50 mouse cellular contexts compared by ENCODE assay signal in genomic region chr17:86942112-86942511, GRCm38 (mm10). TPM values are rescaled to one million over a fixed set of nuclear protein-coding genes. Genes with fewer than 3 reads are reported as not detected.
"Had no signal": no experiment of that assay in that cellular context is flagged by ENCODE, and none has a peak within 500 bp of the region (broad histone marks: within the 10 kb centered on the region; RNA-seq: fewer than 3 reads in every experiment).

No protein-coding gene starts in this region.

- H3K9me3 ChIP-seq: heart, embryonic 10.5 days; heart, embryonic 12.5 days; heart, embryonic 15.5 days; hindbrain, embryonic 10.5 days; hindbrain, embryonic 12.5 days; hindbrain, embryonic 13.5 days; hindbrain, embryonic 15.5 days; intestine, embryonic 15.5 days; kidney, embryonic 15.5 days had no signal

- ATAC-seq: hindbrain, embryonic 16.5 days; hindbrain, postnatal 0 days; inflammation-experienced regulatory T-cells, adult 6 months; intestine, embryonic 15.5 days; intestine, embryonic 16.5 days; intestine, postnatal 0 days had no signal

- H3K27ac ChIP-seq: heart, embryonic 15.5 days; hindbrain, embryonic 10.5 days; hindbrain, embryonic 12.5 days; hindbrain, embryonic 13.5 days; hindbrain, embryonic 14.5 days; hindbrain, embryonic 15.5 days; hindbrain, postnatal 0 days; intestine, embryonic 15.5 days; kidney, embryonic 15.5 days; kidney, postnatal 0 days; layer of hippocampus, adult 2 months had no signal

- H3K36me3 ChIP-seq: heart, embryonic 10.5 days; heart, embryonic 12.5 days; heart, embryonic 15.5 days; hindbrain, embryonic 10.5 days; hindbrain, embryonic 12.5 days; hindbrain, embryonic 13.5 days; hindbrain, embryonic 15.5 days; intestine, embryonic 15.5 days; kidney, embryonic 15.5 days had no signal

- H3K4me2 ChIP-seq: heart, embryonic 11.5 days; heart, embryonic 12.5 days; heart, embryonic 15.5 days; hindbrain, embryonic 12.5 days; hindbrain, embryonic 13.5 days; hindbrain, embryonic 14.5 days; hindbrain, embryonic 15.5 days; intestine, embryonic 15.5 days; kidney, embryonic 15.5 days had no signal

- H3K9ac ChIP-seq: heart, embryonic 12.5 days; heart, embryonic 15.5 days; hindbrain, embryonic 12.5 days; hindbrain, embryonic 13.5 days; hindbrain, embryonic 14.5 days; hindbrain, embryonic 15.5 days; intestine, embryonic 15.5 days; kidney, embryonic 15.5 days had no signal

- H3K27me3 ChIP-seq: heart, embryonic 15.5 days; hindbrain, embryonic 15.5 days; intestine, embryonic 15.5 days; kidney, embryonic 15.5 days had no signal

- DNase-seq: heart, postnatal 10 days; heart, postnatal 36 days; heart, postnatal 4 days; kidney, adult 11 months; kidney, adult 18-20 months; kidney, adult 2 months; kidney, adult 8-10 months; kidney, adult 9 months; kidney, postnatal 10 days; kidney, postnatal 14 days; kidney, postnatal 25 days; kidney, postnatal 36 days; kidney, postnatal 4 days; layer of hippocampus, adult 9-11 months; layer of hippocampus, postnatal 36 days had no signal

- H3K4me3 ChIP-seq: heart, embryonic 10.5 days; heart, embryonic 12.5 days; heart, embryonic 15.5 days; hindbrain, embryonic 10.5 days; hindbrain, embryonic 12.5 days; hindbrain, embryonic 13.5 days; hindbrain, embryonic 15.5 days; intestine, embryonic 15.5 days; kidney, embryonic 15.5 days; layer of hippocampus, adult 2 months had no signal

RNA-seq across cellular contexts. Expression of gene Atp6v1e2, which starts 5.6 kb away (rescaled TPM):
- total RNA-seq: heart, postnatal 10 days; heart, postnatal 25 days; heart, postnatal 36 days; heart, postnatal 4 days; hematopoietic stem cell, adult 5-6 weeks; hindbrain, postnatal 0 days; layer of hippocampus, adult 18-20 months; layer of hippocampus, adult 2 months; layer of hippocampus, adult 8-10 months; layer of hippocampus, postnatal 36 days; left cerebral cortex, adult 18-20 months; left cerebral cortex, adult 8-10 months had no signal
- polyA plus RNA-seq: heart, embryonic 10.5 days; heart, embryonic 11.5 days; heart, embryonic 12.5 days; heart, embryonic 14.5 days; heart, embryonic 16.5 days; heart, postnatal 0 days; hindbrain, embryonic 10.5 days; hindbrain, embryonic 11.5 days; hindbrain, embryonic 12.5 days; hindbrain, embryonic 13.5 days; hindbrain, embryonic 14.5 days; inflammation-experienced regulatory T-cells, adult 6 months; intestine, embryonic 14.5 days; intestine, embryonic 15.5 days; intestine, postnatal 0 days; kidney, adult 2 months; kidney, embryonic 14.5 days; kidney, embryonic 15.5 days; kidney, embryonic 16.5 days; kidney, postnatal 0 days; large intestine, adult 2 months had no signal

RNA-seq across cellular contexts. Expression of gene Tmem247, which starts 25.0 kb away (rescaled TPM):
- total RNA-seq: heart, postnatal 10 days; heart, postnatal 25 days; heart, postnatal 36 days; heart, postnatal 4 days; hematopoietic stem cell, adult 5-6 weeks; hindbrain, postnatal 0 days; layer of hippocampus, adult 18-20 months; layer of hippocampus, adult 2 months; layer of hippocampus, adult 8-10 months; layer of hippocampus, postnatal 10 days; layer of hippocampus, postnatal 14 days; layer of hippocampus, postnatal 25 days; layer of hippocampus, postnatal 36 days; left cerebral cortex, adult 18-20 months; left cerebral cortex, adult 8-10 months had no signal
- polyA plus RNA-seq: heart, embryonic 10.5 days; heart, embryonic 11.5 days; heart, embryonic 12.5 days; heart, embryonic 14.5 days; heart, embryonic 15.5 days; heart, embryonic 16.5 days; heart, postnatal 0 days; hindbrain, embryonic 10.5 days; hindbrain, embryonic 11.5 days; hindbrain, embryonic 12.5 days; hindbrain, embryonic 13.5 days; hindbrain, embryonic 14.5 days; hindbrain, embryonic 15.5 days; hindbrain, embryonic 16.5 days; hindbrain, postnatal 0 days; inflammation-experienced regulatory T-cells, adult 6 months; intestine, embryonic 14.5 days; intestine, embryonic 15.5 days; intestine, embryonic 16.5 days; intestine, postnatal 0 days; kidney, adult 2 months; kidney, embryonic 14.5 days; kidney, embryonic 15.5 days; kidney, embryonic 16.5 days; kidney, postnatal 0 days; large intestine, adult 2 months had no signal
